Mouse (Mus musculus): Measurements from ENCODE around the gene Gm21293. TPM values are rescaled to one million over a fixed set of nuclear protein-coding genes. Genes with fewer than 3 reads are reported as not detected.
"Not testable (repeated sequence)": the region's sequence is repeated elsewhere in the genome, so short reads cannot be mapped to it uniquely, and the experiment has no call there.

The Gm21293 gene
- not detected in 2 replicates for polyA plus RNA-seq (2014; fragmentation: Nextera tagmentation; extraction: Ambion mirVana)

- not testable (repeated sequence) for ATAC-seq (ENCODE audit: low FRiP score); H3K9me3 ChIP-seq (ENCODE audit: control insufficient read depth, low read length); H3K4me1 ChIP-seq (ENCODE audit: control insufficient read depth, insufficient read depth, low read length); H3K36me3 ChIP-seq (ENCODE audit: control insufficient read depth, insufficient read depth, low read length); H3K9ac ChIP-seq (ENCODE audit: low read length); H3K4me3 ChIP-seq (ENCODE audit: low read depth, low read length); H3K27me3 ChIP-seq (ENCODE audit: control insufficient read depth, insufficient read depth, low read length); DNase-seq (ENCODE audit: low spot score, missing footprints); H3K27ac ChIP-seq (ENCODE audit: low read depth, low read length); H3K4me2 ChIP-seq
- WGBS, result no CpG with 5 or more reads among the region's 3 CpGs
Observed at GRCm38 (mm10) chr10:104142687-104143086, at the start of gene Gm21293. Gm21293 (plus strand) TSS chr10:104142987.

- H3K27ac ChIP-seq (ENCODE audit: low read depth, low read length), result no peak overlapping the region
- H3K27me3 ChIP-seq (ENCODE audit: control insufficient read depth, insufficient read depth, low read length), result no peaks in the 10 kb centered on the region
- no peak overlapping the region for H3K4me2 ChIP-seq
- H3K4me3 ChIP-seq (ENCODE audit: low read depth, low read length), result no peak overlapping the region
- ATAC-seq (ENCODE audit: low FRiP score), result no peak
- no peaks in the 10 kb centered on the region for H3K9me3 ChIP-seq (ENCODE audit: control insufficient read depth, low read length)
- H3K36me3 ChIP-seq (ENCODE audit: control insufficient read depth, insufficient read depth, low read length), result no peaks in the 10 kb centered on the region
- no peak overlapping the region for H3K9ac ChIP-seq (ENCODE audit: low read length)
- H3K4me1 ChIP-seq (ENCODE audit: control insufficient read depth, insufficient read depth, low read length), result no peaks in the 10 kb centered on the region
- 84% methylated on average over 3 of the region's 3 CpGs for WGBS
- no peak for DNase-seq (ENCODE audit: low spot score, missing footprints)
Observed at GRCm38 (mm10) chr10:104110044-104110443, 32.7 kb upstream of the Gm21293 start.

DNA sequence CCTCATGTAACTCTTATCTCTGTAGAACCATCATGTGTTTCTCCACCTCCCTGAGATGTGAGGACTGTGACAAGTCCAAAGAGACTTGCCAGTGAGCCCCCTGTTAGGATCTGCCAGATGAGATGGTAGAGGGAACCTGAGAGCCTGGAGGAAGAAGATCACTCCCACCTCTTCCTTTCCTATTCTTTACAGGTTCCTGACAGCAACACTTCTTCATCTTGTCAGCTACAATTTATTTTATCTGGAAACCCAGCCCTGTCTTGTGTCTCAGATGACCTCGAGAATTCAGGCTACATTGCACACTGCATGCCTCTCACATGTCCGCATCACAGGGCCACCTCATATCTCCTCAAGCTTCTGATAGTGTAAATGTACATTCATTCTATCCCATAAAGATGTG is 24.5 kb upstream of the Gm21293 start:
- Histone ChIP-seq H3K27ac (ENCODE audit: low read depth, low read length) (no peak overlapping the region), H3K9me3 (ENCODE audit: control insufficient read depth, low read length) (no peaks in the 10 kb centered on the region), H3K27me3 (ENCODE audit: control insufficient read depth, insufficient read depth, low read length) (no peaks in the 10 kb centered on the region), H3K4me3 (ENCODE audit: low read depth, low read length) (no peak overlapping the region), H3K36me3 (ENCODE audit: control insufficient read depth, insufficient read depth, low read length) (no peaks in the 10 kb centered on the region), H3K4me1 (ENCODE audit: control insufficient read depth, insufficient read depth, low read length) (no peaks in the 10 kb centered on the region), H3K9ac (ENCODE audit: low read length) (no peak overlapping the region), H3K4me2 (no peak overlapping the region)
- WGBS, result 76% methylated on average over 2 of the region's 2 CpGs
- DNase-seq (ENCODE audit: low spot score, missing footprints) (peak; percentile 39), ATAC-seq (ENCODE audit: low FRiP score) (no peak)

- H3K4me3 ChIP-seq (ENCODE audit: low read depth, low read length); H3K27me3 ChIP-seq (ENCODE audit: control insufficient read depth, insufficient read depth, low read length); DNase-seq (ENCODE audit: low spot score, missing footprints); H3K9ac ChIP-seq (ENCODE audit: low read length); ATAC-seq (ENCODE audit: low FRiP score); H3K9me3 ChIP-seq (ENCODE audit: control insufficient read depth, low read length); H3K36me3 ChIP-seq (ENCODE audit: control insufficient read depth, insufficient read depth, low read length); H3K4me2 ChIP-seq; H3K4me1 ChIP-seq (ENCODE audit: control insufficient read depth, insufficient read depth, low read length); H3K27ac ChIP-seq (ENCODE audit: low read depth, low read length): not testable (repeated sequence)
- WGBS, result no CpG with 5 or more reads among the region's 3 CpGs
Observed at GRCm38 (mm10) chr10:104151197-104151596, 8.4 kb downstream of the Gm21293 start, which contains the start of gene Gm6763. Gm6763 (plus strand) TSS chr10:104151497.

- H3K9ac ChIP-seq (ENCODE audit: low read length); H3K4me2 ChIP-seq; ATAC-seq (ENCODE audit: low FRiP score); H3K27ac ChIP-seq (ENCODE audit: low read depth, low read length); DNase-seq (ENCODE audit: low spot score, missing footprints); H3K27me3 ChIP-seq (ENCODE audit: control insufficient read depth, insufficient read depth, low read length); H3K4me1 ChIP-seq (ENCODE audit: control insufficient read depth, insufficient read depth, low read length); H3K9me3 ChIP-seq (ENCODE audit: control insufficient read depth, low read length); H3K36me3 ChIP-seq (ENCODE audit: control insufficient read depth, insufficient read depth, low read length); H3K4me3 ChIP-seq (ENCODE audit: low read depth, low read length): not testable (repeated sequence)
- no CpG with 5 or more reads among the region's 3 CpGs for WGBS
Observed at GRCm38 (mm10) chr10:104159706-104160105, 16.9 kb downstream of the Gm21293 start, which contains the start of gene Gm8764. Gm8764 (plus strand) TSS chr10:104160006.

- H3K9me3 ChIP-seq (ENCODE audit: control insufficient read depth, low read length); H3K9ac ChIP-seq (ENCODE audit: low read length); H3K27me3 ChIP-seq (ENCODE audit: control insufficient read depth, insufficient read depth, low read length); H3K36me3 ChIP-seq (ENCODE audit: control insufficient read depth, insufficient read depth, low read length); H3K4me1 ChIP-seq (ENCODE audit: control insufficient read depth, insufficient read depth, low read length); H3K27ac ChIP-seq (ENCODE audit: low read depth, low read length); H3K4me3 ChIP-seq (ENCODE audit: low read depth, low read length); ATAC-seq (ENCODE audit: low FRiP score); DNase-seq (ENCODE audit: low spot score, missing footprints); H3K4me2 ChIP-seq: not testable (repeated sequence)
- WGBS, result no CpG with 5 or more reads among the region's 3 CpGs
Observed at GRCm38 (mm10) chr10:104168215-104168614, 25.4 kb downstream of the Gm21293 start, which contains the start of gene Gm21304. Gm21304 (plus strand) TSS chr10:104168515.

DNA sequence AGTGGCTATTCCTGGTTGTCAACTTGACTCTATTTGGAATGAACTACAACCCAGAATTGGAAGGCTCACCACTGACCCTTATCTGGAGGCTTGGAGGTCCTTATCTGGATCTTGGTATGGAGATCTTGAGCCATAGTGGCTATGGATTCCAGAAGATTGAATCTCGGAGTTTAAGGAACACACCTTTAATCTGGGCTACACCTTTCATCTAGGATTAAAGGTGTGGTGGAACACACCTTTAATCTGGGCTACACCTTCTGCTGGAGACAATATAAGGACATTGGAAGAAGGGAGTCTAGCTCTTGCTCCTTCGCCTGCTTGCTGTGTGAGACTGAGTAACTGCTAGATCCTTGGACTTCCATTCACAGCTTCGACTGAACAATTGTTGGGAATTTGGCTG is 33.9 kb downstream of the Gm21293 start, which contains the start of gene Gm21312:
TSS of gene Gm21312 (plus strand) at position 301 of the 400 bp plus-strand sequence.
- H3K27me3 ChIP-seq (ENCODE audit: control insufficient read depth, insufficient read depth, low read length); H3K9me3 ChIP-seq (ENCODE audit: control insufficient read depth, low read length); H3K9ac ChIP-seq (ENCODE audit: low read length); DNase-seq (ENCODE audit: low spot score, missing footprints); H3K4me3 ChIP-seq (ENCODE audit: low read depth, low read length); H3K4me2 ChIP-seq; H3K36me3 ChIP-seq (ENCODE audit: control insufficient read depth, insufficient read depth, low read length); ATAC-seq (ENCODE audit: low FRiP score); H3K4me1 ChIP-seq (ENCODE audit: control insufficient read depth, insufficient read depth, low read length); H3K27ac ChIP-seq (ENCODE audit: low read depth, low read length): not testable (repeated sequence)
- no CpG with 5 or more reads among the region's 3 CpGs for WGBS

DNA sequence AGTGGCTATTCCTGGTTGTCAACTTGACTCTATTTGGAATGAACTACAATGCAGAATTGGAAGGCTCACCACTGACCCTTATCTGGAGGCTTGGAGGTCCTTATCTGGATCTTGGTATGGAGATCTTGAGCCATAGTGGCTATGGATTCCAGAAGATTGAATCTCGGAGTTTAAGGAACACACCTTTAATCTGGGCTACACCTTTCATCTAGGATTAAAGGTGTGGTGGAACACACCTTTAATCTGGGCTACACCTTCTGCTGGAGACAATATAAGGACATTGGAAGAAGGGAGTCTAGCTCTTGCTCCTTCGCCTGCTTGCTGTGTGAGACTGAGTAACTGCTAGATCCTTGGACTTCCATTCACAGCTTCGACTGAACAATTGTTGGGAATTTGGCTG is 42.4 kb downstream of the Gm21293 start, which contains the start of gene Gm20765:
TSS of gene Gm20765 (plus strand) at position 301 of the 400 bp plus-strand sequence.
- not testable (repeated sequence) for H3K9me3 ChIP-seq (ENCODE audit: control insufficient read depth, low read length); H3K27me3 ChIP-seq (ENCODE audit: control insufficient read depth, insufficient read depth, low read length); DNase-seq (ENCODE audit: low spot score, missing footprints); H3K4me2 ChIP-seq; H3K36me3 ChIP-seq (ENCODE audit: control insufficient read depth, insufficient read depth, low read length); ATAC-seq (ENCODE audit: low FRiP score); H3K4me1 ChIP-seq (ENCODE audit: control insufficient read depth, insufficient read depth, low read length); H3K9ac ChIP-seq (ENCODE audit: low read length); H3K4me3 ChIP-seq (ENCODE audit: low read depth, low read length); H3K27ac ChIP-seq (ENCODE audit: low read depth, low read length)
- WGBS, result no CpG with 5 or more reads among the region's 3 CpGs

- not testable (repeated sequence) for H3K36me3 ChIP-seq (ENCODE audit: control insufficient read depth, insufficient read depth, low read length)
Observed at GRCm38 (mm10) chr10:104193742-104194141, 51.0 kb downstream of the Gm21293 start, which contains the start of gene Gm4340. Gm4340 (plus strand) TSS chr10:104194042.

More at GRCm38 (mm10) chr10:104193742-104194141, 51.0 kb downstream of the Gm21293 start, which contains the start of gene Gm4340:
- DNase-seq (ENCODE audit: low spot score, missing footprints); H3K4me1 ChIP-seq (ENCODE audit: control insufficient read depth, insufficient read depth, low read length); H3K9me3 ChIP-seq (ENCODE audit: control insufficient read depth, low read length); H3K4me3 ChIP-seq (ENCODE audit: low read depth, low read length); H3K4me2 ChIP-seq; ATAC-seq (ENCODE audit: low FRiP score); H3K27me3 ChIP-seq (ENCODE audit: control insufficient read depth, insufficient read depth, low read length); H3K9ac ChIP-seq (ENCODE audit: low read length); H3K27ac ChIP-seq (ENCODE audit: low read depth, low read length): not testable (repeated sequence)
- WGBS, result no CpG with 5 or more reads among the region's 3 CpGs

Data from midbrain, embryonic 11.5 days (tissue).